Mouse (Mus musculus) embryo, embryonic 10.5 days (tissue): ENCODE measurements at regions not wholly inside any gene's neighbourhood (a gene's known extent, or its start where the extent isn't known, plus 50 kb on each side); places are given as distances from the start of the nearest gene placed in this dataset.
A peak's percentile ranks its signal among the peaks of the same experiment; 100 is the strongest.
"Not testable (repeated sequence)": the region's sequence is repeated elsewhere in the genome, so short reads cannot be mapped to it uniquely, and the experiment has no call there.

Experiments used
- DNase-seq: peaks from one replicate; pipeline ENCODE4 v3.0.0-alpha.2; 2015; ENCODE audit warnings: low spot score

DNA sequence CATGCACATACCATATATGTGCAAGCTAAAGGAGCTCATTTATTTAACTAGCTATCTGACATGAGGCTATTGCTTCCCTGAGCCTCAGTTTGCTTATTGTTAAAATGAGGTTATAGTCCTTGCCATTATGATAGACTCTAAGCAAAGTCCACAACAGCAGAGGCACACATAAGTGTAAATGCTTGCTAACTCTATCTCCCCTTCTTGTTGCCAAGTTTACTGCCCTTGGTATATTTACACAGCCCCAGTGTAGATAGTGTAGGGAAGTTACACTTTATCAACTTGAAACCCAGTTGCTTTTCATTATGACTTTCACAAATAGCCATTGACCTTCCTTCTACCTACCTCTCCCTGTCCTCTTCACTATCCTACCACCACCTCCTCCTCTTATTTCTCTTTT, 782.6 kb upstream of the Agtr1b start:
- DNase-seq, result no peak

DNA sequence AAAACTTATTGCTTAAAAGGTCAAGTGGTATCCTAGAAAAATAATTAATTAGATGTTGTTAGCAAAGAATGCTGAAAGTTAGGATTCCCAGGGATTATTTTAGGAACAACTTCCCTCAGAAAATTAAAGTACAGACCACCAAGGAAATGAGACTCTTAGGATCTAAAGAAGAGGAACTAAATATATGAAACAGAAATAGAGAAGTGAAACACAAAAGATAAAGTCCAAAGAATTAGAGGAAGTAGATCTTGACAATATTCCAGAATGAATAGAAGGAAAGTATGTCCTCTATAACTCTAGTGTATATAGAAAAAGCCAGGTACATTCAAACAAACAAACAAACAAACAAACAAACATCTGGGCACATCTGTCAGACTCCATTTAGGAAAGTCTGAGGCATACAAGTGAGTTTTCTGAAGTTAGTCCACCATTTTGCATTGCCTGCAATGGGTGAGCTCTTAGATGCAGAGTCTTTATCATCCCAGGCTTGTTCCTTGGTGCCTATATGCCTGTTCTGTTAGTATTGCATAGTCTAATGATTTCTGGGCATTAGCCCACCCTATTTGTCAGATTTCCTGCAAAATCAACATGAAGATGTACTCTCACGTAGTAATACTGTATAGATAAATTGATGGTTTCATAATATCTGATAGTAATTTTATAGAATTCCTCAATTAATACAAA, 762.0 kb upstream of the Agtr1b start:
- no peak for DNase-seq

DNA sequence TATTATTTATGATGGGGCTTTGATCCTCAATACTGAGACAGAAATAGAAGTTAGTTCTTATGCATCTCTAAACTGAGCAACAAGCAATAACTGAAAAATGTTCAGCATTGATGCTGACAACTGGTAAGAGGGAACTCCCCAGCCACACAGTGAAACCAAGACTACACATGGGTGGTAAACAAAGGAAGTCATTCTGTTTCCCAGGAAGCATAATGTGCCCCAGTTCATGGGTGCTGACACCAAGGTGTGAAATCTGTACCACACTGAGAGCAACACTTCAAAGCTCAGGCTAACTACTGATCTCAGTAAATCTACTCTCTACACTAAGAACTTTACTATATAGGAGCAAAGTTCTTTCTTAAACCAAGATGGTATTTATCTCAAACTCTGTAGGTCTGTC, 759.2 kb upstream of the Agtr1b start:
- no peak for DNase-seq

DNA sequence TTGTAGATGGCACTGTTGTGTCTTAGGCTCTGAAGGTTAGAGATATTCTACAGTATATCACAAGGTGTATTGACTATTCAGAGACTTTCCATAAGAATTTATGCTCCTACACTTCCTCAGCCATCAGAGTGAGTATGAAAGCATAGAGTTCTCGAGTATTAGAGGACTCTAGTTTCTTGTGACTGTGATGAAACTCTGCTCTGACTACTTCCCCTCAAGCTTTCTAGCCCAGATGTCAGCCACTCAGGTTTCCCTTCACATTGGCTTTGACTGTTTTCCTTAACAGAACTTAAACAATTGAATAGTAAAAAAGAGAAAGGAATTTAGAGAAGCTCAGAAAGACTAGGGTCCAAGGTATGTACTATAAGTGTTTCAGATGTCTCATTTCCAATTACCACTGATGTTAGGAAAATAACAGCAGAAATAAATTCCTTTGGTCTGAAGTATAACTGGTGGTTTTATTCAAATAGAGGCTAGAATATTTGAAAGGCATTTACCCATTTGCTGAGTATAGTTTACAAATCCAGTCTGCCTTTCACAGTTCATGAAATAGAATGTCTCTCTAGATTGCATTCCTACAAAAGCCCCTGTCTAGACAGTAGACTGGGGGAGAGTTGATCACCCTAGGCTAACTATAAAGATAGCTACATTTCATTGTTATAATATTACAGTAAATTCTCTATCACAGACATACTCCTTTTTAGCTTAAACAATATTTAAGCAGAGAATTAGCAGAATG, 751.4 kb upstream of the Agtr1b start:
- DNase-seq, result no peak

DNA sequence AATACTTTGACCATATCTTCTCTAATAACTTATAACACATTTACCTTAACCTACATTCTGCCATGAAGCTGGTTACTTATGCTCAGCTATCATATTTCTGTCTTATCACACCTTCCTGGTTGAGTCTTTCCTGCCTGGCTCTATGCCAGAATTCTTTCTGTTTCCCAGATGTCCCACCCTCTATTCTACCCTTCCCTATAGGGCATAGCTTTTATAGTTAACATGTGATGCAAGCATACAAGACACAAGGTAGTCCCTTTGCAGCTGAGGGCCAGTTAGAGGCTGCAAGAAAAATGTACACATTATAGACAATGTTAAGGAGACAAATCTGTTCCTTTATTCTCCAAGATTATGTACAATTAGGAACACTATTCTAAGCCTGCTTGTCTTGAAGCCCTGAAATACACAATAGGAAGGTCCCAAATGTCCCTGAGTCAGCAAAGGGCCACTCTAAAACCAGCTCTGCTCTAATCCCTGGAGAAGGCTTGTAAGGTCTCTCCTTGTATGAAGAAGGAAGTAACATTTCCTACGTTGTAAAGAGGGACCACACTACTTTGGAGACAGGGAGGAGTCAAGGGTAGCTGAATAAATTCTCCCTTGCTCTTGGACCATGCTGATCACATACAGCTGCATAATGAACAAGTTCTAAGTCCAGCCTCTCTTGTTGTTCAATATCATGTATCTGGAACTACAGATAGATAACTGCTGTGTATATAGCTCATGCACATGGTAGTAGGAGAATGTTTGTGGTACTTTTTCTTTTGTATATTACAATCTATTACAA, 745.0 kb upstream of the Agtr1b start:
- no peak for DNase-seq

DNA sequence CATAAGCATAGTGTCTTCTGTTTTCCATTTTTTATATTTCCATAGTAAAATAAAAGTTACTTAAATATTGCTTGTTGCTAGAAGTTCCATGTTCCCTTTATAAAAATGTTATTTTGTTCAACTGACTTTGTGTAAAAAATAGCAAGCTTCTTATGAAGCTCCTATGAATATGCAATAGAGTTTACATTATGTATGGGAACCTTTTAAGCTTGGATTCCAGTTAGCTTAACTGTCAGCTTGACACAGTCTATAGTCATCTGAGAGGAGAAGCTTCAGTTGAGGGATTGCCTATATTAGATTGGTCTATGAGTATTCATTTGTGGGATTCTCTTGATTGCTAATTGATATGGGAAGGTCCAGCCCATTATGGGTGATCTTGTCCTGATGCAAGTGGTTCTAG, 723.2 kb upstream of the Agtr1b start:
- no peak for DNase-seq

DNA sequence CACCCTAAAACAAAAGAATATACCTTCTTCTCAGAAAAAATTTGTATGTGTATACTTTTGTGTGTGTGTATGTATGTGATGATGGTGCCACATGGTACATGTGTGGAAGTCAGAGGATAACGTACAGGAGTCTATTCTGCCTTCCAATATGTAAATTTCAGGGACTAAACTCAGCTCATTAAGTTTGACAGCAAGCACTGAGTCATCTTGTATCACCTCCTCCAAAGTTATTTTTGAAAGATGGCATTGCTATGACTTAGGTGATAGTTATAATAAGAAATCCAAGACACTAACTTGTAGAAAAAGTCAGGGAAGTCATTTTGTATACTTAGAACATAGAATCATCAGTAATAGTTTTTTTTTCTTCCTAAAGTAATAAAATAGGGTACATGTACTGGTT, 719.4 kb upstream of the Agtr1b start:
- DNase-seq, result no peak

DNA sequence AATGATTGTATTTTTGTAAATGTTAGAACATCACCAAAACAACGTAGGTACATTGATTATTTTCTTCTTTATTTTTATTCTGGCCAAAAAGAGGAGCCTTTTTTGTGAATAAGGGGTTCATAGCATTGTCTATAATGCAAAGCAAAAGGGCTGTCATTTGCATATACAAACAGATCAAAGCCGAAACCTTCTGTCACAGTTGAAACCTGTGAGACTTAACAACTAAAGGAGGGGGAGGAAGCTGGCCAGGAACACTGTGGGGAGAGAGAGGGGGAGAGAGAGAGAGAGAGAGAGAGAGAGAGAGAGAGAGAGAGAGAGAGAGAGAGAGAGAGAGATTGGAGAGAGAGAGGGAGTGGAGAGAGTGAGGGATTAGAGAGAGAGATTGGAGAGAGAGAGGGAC, 710.6 kb upstream of the Agtr1b start:
- no peak for DNase-seq

DNA sequence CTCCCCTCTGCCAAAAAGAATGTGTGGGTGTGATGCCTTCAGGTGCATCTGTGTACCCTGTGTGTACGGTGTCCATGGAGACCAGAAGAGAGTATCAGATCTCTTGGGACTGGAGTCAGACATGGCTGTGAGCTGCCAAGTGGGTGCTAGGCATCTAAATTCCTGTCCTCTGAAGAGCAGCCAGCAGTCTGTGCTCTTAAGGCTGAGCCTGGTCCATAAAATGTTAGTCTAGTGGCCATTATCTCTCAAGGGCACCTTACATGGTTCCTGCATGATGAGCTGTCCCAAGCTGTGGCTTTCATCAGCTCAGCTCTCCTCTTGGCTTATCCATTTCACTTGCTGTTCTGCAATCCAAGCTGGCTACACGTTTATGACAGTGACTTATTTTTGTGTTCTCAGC, 686.4 kb upstream of the Agtr1b start:
- not testable (repeated sequence) for DNase-seq

DNA sequence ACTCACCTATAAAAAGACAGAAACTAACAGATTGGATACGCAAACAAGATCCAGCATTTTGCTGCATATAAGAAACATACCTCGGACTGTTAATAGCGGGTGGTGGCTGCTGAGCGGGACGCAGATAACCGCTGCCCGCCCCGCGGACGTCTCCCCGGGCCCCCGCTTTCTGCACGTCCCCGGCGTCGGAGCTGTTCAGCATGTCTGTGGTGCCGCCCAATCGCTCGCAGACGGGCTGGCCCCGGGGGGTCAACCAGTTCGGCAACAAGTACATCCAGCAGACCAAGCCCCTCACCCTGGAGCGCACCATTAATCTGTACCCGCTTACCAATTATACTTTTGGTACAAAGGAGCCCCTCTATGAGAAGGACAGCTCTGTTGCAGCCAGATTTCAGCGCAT, 682.4 kb upstream of the Agtr1b start:
- DNase-seq, result not testable (repeated sequence)

DNA sequence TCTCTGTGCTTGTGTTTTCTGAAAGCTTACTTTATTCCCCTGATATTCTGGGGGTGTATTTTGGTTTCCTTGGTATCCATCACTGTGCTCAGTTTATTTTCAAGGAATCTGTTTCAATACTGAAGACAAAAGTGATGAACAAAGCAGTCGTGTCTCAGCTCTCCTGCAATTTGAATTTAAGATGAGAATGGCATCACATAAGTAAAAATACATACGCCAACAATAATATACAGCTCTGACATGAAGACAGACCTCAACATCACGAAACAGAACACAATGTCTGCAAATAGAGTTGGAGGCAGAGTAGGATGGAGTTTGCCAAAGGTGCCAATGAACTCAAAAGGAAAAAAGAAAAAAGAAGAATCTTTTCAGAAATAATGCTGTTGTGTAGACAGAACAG, 679.0 kb upstream of the Agtr1b start:
- DNase-seq, result no peak

DNA sequence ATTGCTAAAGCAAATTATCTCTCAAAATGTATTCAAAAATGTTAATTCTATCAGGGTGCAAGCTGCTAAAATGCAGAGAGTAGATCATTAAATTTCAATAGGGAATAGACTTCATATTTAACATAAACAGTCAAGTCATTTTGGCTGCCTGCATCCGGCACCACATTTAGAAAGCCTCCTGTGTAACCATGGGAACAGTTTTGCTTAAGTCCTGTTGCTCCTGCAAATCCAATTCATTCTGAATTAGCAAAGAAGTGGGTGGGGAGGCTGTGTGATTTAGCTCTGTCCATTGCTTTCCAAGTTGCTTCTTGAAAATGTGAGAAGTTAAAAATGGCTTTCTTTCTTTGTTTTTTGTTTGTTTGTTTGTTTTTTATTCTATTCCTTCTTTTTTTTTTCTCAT, 658.9 kb upstream of the Agtr1b start:
- DNase-seq, result peak; percentile 10

DNA sequence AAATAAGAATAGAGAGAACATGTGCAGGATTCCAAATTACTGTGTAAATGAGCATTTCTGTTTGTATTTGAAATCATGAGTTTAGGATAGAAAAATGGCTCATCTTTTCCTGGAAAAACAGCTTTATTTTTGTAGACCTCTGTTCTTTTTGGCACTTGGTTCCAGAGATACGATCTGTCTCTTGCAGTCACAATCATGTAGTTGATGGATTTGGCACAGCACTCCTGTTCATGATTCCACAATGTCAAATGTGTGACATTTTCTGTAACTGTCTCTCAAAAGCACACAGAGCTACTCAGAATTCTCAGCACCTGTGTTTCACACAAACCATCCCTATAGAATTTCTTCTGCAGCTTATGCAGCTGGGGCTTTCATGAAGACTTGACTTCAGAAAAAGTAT, 654.0 kb upstream of the Agtr1b start:
- DNase-seq, result no peak

DNA sequence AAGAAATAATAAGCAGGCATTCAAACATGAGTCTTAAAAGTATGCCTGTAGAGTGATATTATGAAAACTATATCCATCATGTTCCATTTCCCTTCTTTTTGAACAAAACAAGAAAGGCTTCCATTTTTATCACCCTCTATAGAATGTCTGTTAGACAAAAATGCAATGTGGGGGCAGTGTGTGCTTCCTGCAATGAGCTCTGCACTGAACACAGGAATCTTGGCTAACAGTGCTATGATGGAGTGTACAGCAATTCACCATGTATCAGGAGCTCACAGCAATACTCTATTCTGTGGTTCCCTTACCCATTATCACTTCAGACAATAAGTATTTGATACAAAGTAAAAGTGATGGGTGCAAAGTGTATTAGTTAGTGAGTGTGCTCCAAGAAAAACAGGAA, 653.3 kb upstream of the Agtr1b start:
- no peak for DNase-seq

DNA sequence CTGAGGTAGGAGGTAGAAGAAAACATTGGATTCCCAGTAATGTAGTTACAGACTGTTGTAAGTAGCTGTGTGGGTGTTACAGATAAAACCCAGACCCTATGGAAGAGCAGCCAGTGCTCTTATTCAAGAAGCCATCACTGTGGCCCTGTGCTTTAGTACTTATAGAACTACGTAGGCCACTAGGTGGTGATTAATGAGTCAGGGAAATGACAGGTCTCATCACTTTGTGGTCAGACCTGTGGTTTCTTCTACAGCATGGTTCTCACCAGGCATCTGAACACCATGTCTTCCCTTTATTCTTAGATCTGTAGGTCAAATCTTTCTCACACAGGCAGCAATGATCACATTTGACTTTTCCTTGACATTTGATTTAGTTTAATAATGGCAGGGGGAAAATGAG, 642.7 kb upstream of the Agtr1b start:
- no peak for DNase-seq

DNA sequence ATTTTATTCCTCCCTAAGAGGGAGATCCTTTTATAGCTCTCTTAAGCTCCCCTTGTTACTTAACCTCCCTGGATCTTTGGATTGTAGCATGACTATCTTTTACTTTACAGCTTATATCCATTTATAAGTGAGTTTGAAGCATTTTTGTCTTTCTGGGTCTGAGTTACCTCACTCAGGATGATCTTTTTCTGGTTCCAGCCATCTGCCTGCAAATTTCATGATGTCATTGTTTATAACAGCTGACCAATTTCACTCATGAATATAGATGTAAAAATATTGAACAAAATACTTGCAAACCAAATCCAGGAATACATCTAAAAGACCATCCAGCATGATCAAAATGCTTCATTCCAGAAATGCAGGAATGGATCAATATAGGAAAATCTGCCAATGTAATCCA, 631.3 kb upstream of the Agtr1b start:
- no peak for DNase-seq

DNA sequence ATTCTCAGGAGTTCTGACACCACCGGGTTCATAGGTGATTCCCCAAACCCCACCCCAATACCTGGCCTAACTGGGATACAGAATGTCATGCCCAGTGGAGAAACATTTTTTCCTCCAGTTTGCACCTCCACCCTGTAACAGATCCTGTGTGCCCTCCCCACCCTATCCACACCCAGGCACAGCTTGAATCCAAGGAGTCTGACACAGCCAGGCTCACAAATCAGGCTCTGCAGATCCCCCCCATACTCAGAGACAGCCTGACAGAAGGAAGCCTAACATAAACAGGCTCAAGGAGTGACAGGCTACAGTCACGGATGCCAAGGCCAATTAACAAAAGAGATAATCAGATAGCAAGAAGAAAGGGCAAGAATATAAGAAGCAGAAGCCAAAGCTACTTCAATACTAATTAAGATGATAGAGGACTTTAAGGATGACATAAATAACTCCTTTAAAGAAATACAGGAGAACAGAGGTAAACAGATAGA, 622.6 kb upstream of the Agtr1b start:
- no peak for DNase-seq

DNA sequence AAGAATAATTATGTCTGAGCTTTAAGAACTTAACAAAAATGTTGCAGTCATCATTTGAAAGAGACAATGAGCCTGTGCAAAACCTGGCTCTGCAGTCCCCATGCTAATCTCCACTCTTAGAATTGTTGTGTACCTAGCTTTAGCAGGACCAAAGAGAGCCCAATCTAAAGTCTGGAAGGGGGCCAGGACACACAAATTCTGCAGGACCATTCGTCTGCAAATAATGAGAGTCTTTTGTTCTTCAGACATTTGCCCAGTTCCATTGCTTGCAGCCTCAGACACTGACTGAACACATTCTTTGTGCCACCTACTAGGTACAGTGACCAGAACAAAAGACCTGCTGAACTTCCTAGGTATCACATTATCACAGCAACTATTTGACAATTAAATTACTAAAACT, 620.0 kb upstream of the Agtr1b start:
- peak; percentile 18 for DNase-seq

DNA sequence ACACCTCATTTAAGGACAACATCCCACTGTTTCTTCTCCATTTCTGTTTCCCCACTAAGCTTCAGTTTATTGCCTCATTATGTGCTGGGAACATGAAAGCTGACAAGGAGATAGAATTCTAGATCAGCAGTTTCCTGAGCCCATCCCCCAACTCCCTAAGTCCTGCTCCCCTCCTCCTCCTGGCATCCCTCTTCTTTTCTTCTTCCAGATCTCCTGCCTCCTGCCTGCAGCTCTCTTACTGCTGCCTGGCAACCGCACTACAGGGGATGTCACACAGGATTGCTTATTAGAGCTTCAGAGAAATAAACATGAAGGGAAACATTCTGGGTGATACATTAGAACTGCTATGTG, 619.4 kb upstream of the Agtr1b start:
- DNase-seq, result peak; percentile 59

DNA sequence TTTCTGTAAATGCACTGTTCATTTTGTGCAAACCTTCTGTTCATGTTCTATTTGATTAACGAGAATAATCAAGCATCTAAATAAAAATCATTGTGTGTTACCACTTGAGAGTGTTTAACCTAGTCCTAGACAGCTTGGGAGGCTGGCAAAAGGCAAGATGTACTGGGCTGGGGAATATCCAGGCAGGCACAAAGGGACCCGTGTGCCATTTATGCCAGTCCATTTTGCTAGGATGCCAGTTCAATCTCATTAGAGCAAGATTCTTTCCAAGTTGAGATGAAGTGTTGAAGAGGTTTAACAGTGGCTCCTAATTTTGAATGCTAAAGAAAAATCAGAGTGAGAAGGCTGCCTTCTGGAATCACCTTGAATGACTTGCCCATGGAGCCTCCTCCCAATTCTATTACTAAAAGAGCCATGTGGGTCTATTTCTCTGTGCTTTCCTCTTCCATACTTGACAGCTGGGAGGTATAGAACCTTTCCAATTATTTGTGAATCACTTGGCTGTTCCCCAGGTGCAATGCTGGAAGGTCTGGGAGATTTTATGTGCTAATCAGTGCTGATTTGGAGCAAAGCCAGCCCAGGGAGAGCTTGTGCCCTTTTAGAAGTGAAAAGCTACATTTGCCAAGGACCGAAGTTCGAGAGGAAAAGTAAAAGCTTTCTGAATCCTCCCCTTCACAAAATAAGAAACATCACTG, 618.9 kb upstream of the Agtr1b start:
- DNase-seq, result no peak

DNA sequence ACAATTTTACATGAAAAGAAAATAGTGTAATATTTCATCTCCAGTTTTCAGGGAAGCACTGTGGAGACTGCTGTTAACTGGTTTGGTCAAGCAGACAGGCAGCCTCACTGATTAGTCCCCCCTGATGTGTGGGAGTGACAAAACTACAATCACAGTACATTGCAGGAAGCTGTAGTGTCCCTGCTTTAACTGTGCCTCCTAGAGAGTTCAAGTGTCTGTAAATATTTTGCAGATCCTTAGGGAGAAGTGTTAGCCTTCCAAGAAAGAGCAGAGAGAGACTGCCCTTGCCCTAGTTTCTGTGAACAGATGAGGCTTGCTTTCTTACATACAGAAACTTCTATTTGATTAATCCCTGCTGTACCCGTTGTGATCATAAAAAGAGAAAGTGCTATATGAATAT, 617.2 kb upstream of the Agtr1b start:
- no peak for DNase-seq

DNA sequence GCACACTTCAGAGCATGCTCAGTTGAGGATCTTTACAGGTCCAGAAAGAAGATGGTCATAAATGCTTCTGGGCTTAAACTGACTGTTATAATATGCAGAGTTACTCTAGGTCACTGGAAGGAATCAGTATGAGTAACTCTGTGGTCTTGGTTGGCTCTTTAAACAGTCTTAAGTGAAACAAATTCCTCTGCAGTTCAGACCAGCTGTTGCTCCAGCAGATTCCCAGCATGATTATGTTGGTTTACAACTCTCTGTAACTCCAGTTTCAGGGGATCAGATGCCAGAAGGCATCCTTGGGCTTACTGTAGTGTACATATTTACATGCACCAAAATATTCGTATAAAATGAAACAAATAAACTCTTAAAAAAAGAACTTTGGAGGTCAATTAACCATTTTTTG, 606.1 kb upstream of the Agtr1b start:
- DNase-seq, result no peak
